Mouse (Mus musculus): ENCODE data around the gene Vps52.

- no peak for TF ChIP-seq CTCF (conservative IDR thresholded peaks at IDR 0.05; ENCODE audit: low read length)
- no peak for TF ChIP-seq POU5F1 (IDR thresholded peaks at IDR 0.05; ENCODE audit: borderline replicate concordance, low read length)
Observed at GRCm38 (mm10) chr17:33935422-33936055, 20.1 kb upstream of the Vps52 start.
